Mouse (Mus musculus) liver, adult (tissue): Measurements from ENCODE around the gene Usp45.

Experiments
- GATA4 ChIP-seq: IDR thresholded peaks from 2 replicates; pipeline ENCODE4 v1.6.1; 2014; ENCODE audit warnings: mild to moderate bottlenecking, low read length; ENCODE audit not compliant: insufficient replicate concordance

Gene Usp45

GRCm38 (mm10) chr4:21776946-21777265, 9.9 kb downstream of the Usp45 start:
- TF ChIP-seq GATA4, result no peak

- TF ChIP-seq GATA4, result no peak
These were observed 14.1 kb downstream of the Usp45 start for GRCm38 (mm10) chr4:21780816-21781726.

GRCm38 (mm10) chr4:21786268-21786667, 19.3 kb downstream of the Usp45 start:
- TF ChIP-seq GATA4, result no peak

GRCm38 (mm10) chr4:21788903-21789302, 21.9 kb downstream of the Usp45 start:
- no peak for TF ChIP-seq GATA4

GRCm38 (mm10) chr4:21789836-21790235, 22.9 kb downstream of the Usp45 start:
- TF ChIP-seq GATA4, result no peak

- TF ChIP-seq GATA4, result no peak
These were observed 26.7 kb downstream of the Usp45 start for GRCm38 (mm10) chr4:21793631-21794030.

GRCm38 (mm10) chr4:21801013-21801412, 34.1 kb downstream of the Usp45 start:
- TF ChIP-seq GATA4, result no peak

- TF ChIP-seq GATA4, result no peak
These were observed 34.7 kb downstream of the Usp45 start for GRCm38 (mm10) chr4:21801620-21802019.

- no peak for TF ChIP-seq GATA4
These were observed 40.2 kb downstream of the Usp45 start for GRCm38 (mm10) chr4:21807204-21807603.

GRCm38 (mm10) chr4:21810608-21811007, 43.7 kb downstream of the Usp45 start:
- no peak for TF ChIP-seq GATA4

GRCm38 (mm10) chr4:21812635-21813034, 45.7 kb downstream of the Usp45 start:
- TF ChIP-seq GATA4, result no peak

- TF ChIP-seq GATA4, result no peak
These were observed 47.1 kb downstream of the Usp45 start for GRCm38 (mm10) chr4:21814029-21814428.

GRCm38 (mm10) chr4:21826616-21827015, 59.7 kb downstream of the Usp45 start:
- no peak for TF ChIP-seq GATA4

GRCm38 (mm10) chr4:21832844-21833243, 65.9 kb downstream of the Usp45 start:
- TF ChIP-seq GATA4, result no peak

GRCm38 (mm10) chr4:21847481-21848286, 80.7 kb downstream of the Usp45 start, which contains the start of gene Pnisr:
TSS of gene Pnisr (plus strand) at chr4:21847583.
- TF ChIP-seq GATA4, result no peak

- TF ChIP-seq GATA4, result no peak
These were observed 81.3 kb downstream of the Usp45 start for GRCm38 (mm10) chr4:21848287-21848630.

- no peak for TF ChIP-seq GATA4
These were observed 90.5 kb downstream of the Usp45 start for GRCm38 (mm10) chr4:21857481-21857880.

GRCm38 (mm10) chr4:21865226-21865625, 98.3 kb downstream of the Usp45 start:
- TF ChIP-seq GATA4, result no peak
